In the genomic region with DNA sequence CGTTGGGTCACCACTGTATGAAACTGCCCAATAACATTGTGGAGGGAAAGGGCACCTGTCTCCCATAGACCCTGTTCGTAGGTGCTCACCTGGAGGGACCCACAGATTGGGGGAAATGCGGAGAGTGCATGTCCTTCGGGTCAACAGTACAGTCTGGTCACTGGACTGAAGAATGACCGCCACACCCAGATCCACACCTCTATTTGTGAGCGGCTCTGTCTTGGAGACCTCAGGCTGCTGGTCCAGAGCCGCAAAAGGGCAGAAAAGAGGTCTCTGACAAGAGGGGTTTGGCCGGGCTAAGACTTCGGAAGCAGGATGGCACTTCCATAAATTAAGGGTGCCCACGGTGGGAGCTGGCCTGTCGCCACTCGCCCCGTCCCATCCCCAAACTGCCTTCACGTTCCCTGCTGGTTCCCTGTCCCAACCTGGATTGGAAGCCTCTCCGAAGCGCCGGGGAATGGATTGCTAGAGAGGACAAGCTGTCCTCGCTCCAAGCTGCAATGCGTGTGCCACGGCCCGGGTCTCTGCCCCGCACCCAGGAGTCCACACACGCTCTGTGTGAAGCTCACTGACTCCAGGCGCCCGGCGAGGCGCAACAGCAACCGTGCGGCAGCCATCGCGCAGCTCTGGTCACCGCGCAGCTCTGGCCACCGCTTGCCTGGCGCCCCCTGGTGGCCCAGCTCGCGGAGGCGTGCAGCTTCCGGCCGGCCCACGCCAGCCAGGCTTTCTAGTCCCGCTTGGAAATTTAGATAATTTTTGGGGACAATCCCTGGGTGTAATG, we compare ENCODE assay signal across 8 mouse cellular contexts. TPM values are rescaled to one million over a fixed set of nuclear protein-coding genes. Genes with fewer than 3 reads are reported as not detected.
DNase-seq lines count a peak whose midpoint lies in the region; ATAC-seq and TF ChIP-seq lines count a peak whose summit lies in the region.

Gene Nudt17 (minus strand): TSS at position 660 of the 781 bp plus-strand sequence.

- TF ChIP-seq CTCF in brain, embryonic 14.5 days (IDR thresholded peaks at IDR 0.05; ENCODE audit: borderline replicate concordance, extremely low read depth, insufficient read depth, insufficient read length) = peak; percentile 91
- peak; percentile 98 for TF ChIP-seq CTCF in kidney, postnatal 0 days (IDR thresholded peaks at IDR 0.05; ENCODE audit: low read depth)

- 5% methylated on average over 42 of the region's 42 CpGs for WGBS in heart, embryonic 13.5 days
- 4% methylated on average over 42 of the region's 42 CpGs for WGBS in kidney, postnatal 0 days
- 8% methylated on average over 42 of the region's 42 CpGs for WGBS in liver, embryonic 12.5 days (ENCODE audit: insufficient replicate concordance)

- H3K9ac ChIP-seq in heart, embryonic 13.5 days = peak within 1 kb of the TSS; percentile 83
- peak within 1 kb of the TSS; percentile 63 for H3K9ac ChIP-seq in kidney, postnatal 0 days (ENCODE audit: low read depth, low read length)
- peak within 1 kb of the TSS; percentile 52 for H3K9ac ChIP-seq in liver, embryonic 12.5 days

- H3K4me2 ChIP-seq in heart, embryonic 13.5 days = peak within 1 kb of the TSS; percentile 86
- H3K4me2 ChIP-seq in kidney, postnatal 0 days (ENCODE audit: low read length) = peak within 1 kb of the TSS; percentile 91
- H3K4me2 ChIP-seq in liver, embryonic 12.5 days = peak within 1 kb of the TSS; percentile 81

- H3K36me3 ChIP-seq in erythroblast, embryonic 14.5 days (ENCODE audit: control insufficient read depth) = peaks cover 52% of the 10 kb centered on the region
- peaks cover 62% of the 10 kb centered on the region for H3K36me3 ChIP-seq in heart, embryonic 13.5 days
- H3K36me3 ChIP-seq in kidney, postnatal 0 days (ENCODE audit: insufficient read depth, low read length) = peaks cover 40% of the 10 kb centered on the region
- peaks cover 56% of the 10 kb centered on the region for H3K36me3 ChIP-seq in liver, embryonic 12.5 days

- peak; percentile 79 for DNase-seq in CD4-positive, CD25-positive, alpha-beta regulatory T cell, adult 2 months (ENCODE audit: low read depth, low spot score)
- peak; percentile 83 for DNase-seq in brain, embryonic 14.5 days (ENCODE audit: low read depth)
- DNase-seq in kidney, postnatal 0 days (ENCODE audit: low spot score) = peak; percentile 86
- DNase-seq in naive thymus-derived CD4-positive, alpha-beta T cell, adult 2 months (ENCODE audit: low read depth) = peak; percentile 75
- peak; percentile 76 to 93 for DNase-seq in spleen, postnatal 4 days (ENCODE audit: low spot score in 2 of 2)

- H3K27ac ChIP-seq in heart, embryonic 13.5 days (replicated peaks) = no peak within 1 kb of the TSS
- H3K27ac ChIP-seq in kidney, postnatal 0 days = no peak within 1 kb of the TSS
- H3K27ac ChIP-seq in liver, embryonic 12.5 days = no peak within 1 kb of the TSS

- H3K4me1 ChIP-seq in erythroblast, embryonic 14.5 days (ENCODE audit: control insufficient read depth) = peaks cover 11% of the 10 kb centered on the region
- H3K4me1 ChIP-seq in heart, embryonic 13.5 days = peaks cover 10% of the 10 kb centered on the region
- no peaks in the 10 kb centered on the region for H3K4me1 ChIP-seq in kidney, postnatal 0 days (replicated peaks; ENCODE audit: insufficient read depth, low read length)
- peaks cover 12% of the 10 kb centered on the region for H3K4me1 ChIP-seq in liver, embryonic 12.5 days

- peak within 1 kb of the TSS; percentile 51 for H3K4me3 ChIP-seq in erythroblast, embryonic 14.5 days (replicated peaks)
- H3K4me3 ChIP-seq in heart, embryonic 13.5 days = peak within 1 kb of the TSS; percentile 56
- peak within 1 kb of the TSS; percentile 43 for H3K4me3 ChIP-seq in kidney, postnatal 0 days (replicated peaks; ENCODE audit: low read depth, low read length)
- H3K4me3 ChIP-seq in liver, embryonic 12.5 days = peak within 1 kb of the TSS; percentile 58

- peak; percentile 64; the same call in 1 of the 2 replicates for ATAC-seq in heart, embryonic 13.5 days (ENCODE audit: extremely low read depth, insufficient number of reproducible peaks, low FRiP score, low TSS enrichment)
- peak; percentile 79 for ATAC-seq in kidney, postnatal 0 days (replicated peaks; ENCODE audit: low FRiP score, low read depth)
- ATAC-seq in liver, embryonic 12.5 days = peak; percentile 77

- peaks cover 17% of the 10 kb centered on the region for H3K27me3 ChIP-seq in erythroblast, embryonic 14.5 days (ENCODE audit: control insufficient read depth)
- peaks cover 7% of the 10 kb centered on the region; the same call in 1 of the 2 replicates for H3K27me3 ChIP-seq in heart, embryonic 13.5 days (replicated peaks)
- no peaks in the 10 kb centered on the region for H3K27me3 ChIP-seq in kidney, postnatal 0 days (ENCODE audit: insufficient read depth, low read length)
- peaks cover 27% of the 10 kb centered on the region for H3K27me3 ChIP-seq in liver, embryonic 12.5 days (replicated peaks)

- TF ChIP-seq POLR2A in brain, embryonic 14.5 days (IDR thresholded peaks at IDR 0.05; ENCODE audit: borderline replicate concordance, extremely low read depth, insufficient read depth, insufficient read length, poor library complexity, severe bottlenecking) = no peak

- H3K9me3 ChIP-seq in erythroblast, embryonic 14.5 days (ENCODE audit: control insufficient read depth, low read length) = no peaks in the 10 kb centered on the region
- H3K9me3 ChIP-seq in heart, embryonic 13.5 days = no peaks in the 10 kb centered on the region
- no peaks in the 10 kb centered on the region for H3K9me3 ChIP-seq in kidney, postnatal 0 days (replicated peaks; ENCODE audit: low read length)
- no peaks in the 10 kb centered on the region for H3K9me3 ChIP-seq in liver, embryonic 12.5 days (replicated peaks)

RNA-seq across cellular contexts. Expression of gene Nudt17, which starts in this region (rescaled TPM):
- 7.6 and 8.2 TPM in 2 replicates for polyA plus RNA-seq in brain, embryonic 14.5 days (2012; rRNA removed)
- 0.05 and 0.06 TPM in 2 replicates for polyA plus RNA-seq in erythroblast, embryonic 14.5 days (2012)
- 7.1 and 7.2 TPM in 2 replicates for polyA plus RNA-seq in heart, embryonic 13.5 days (2015; fragmentation: Nextera tagmentation; extraction: Ambion mirVana)
- polyA plus RNA-seq in kidney, postnatal 0 days (2015; fragmentation: Nextera tagmentation; extraction: Ambion mirVana) = 8.2 and 9.5 TPM in 2 replicates
- polyA plus RNA-seq in liver, embryonic 12.5 days (2016; fragmentation: Nextera tagmentation; extraction: Ambion mirVana) = 1.4 and 1.5 TPM in 2 replicates
